Mouse (Mus musculus) testis, adult 2 months (tissue): ENCODE data around the gene Akap13.

ENCODE experiments used
- CTCF ChIP-seq: fragments of 200-500 bp; IDR thresholded peaks from 2 replicates; pipeline ENCODE4 v1.5.1; 2012; ENCODE audit warnings: low read depth, mild to moderate bottlenecking, inconsistent platforms, low read length, moderate library complexity; ENCODE audit not compliant: control insufficient read depth, insufficient read depth, insufficient replicate concordance
- POLR2A ChIP-seq: fragments of 200-500 bp; IDR thresholded peaks from 2 replicates; pipeline ENCODE4 v1.6.1; 2012; ENCODE audit warnings: low read depth, mild to moderate bottlenecking, inconsistent platforms, low read length, moderate library complexity; ENCODE audit not compliant: control insufficient read depth

DNA sequence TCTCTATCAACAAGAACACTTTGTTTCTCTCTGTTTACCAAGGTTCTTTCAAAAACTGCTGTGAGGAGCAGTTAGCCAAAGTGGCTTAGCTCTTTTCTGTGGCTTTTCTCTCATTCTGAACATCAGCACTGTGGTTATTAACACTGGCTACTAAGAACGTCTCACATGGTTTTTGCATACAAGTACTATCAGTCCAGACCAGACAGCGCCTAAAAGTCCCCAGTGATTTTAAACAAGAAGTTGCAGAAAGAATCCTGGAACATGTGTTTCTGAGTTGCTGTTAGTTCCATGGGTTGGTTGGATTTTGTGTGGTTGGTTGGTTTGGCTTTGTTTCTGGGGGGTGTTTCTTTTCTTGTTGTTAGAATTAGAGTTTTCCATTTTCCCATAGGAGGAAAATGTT lies 257.5 kb downstream of the Akap13 start:
- no peak for TF ChIP-seq POLR2A
- no peak for TF ChIP-seq CTCF
